Mouse (Mus musculus) telencephalon, adult 2 months (tissue): ENCODE measurements around the gene Cog3.

ENCODE experiments used
- DNase-seq: peaks from one replicate; pipeline ENCODE4 v3.0.0-alpha.2; 2011; ENCODE audit warnings: low read depth, low spot score

Cog3 gene

DNA sequence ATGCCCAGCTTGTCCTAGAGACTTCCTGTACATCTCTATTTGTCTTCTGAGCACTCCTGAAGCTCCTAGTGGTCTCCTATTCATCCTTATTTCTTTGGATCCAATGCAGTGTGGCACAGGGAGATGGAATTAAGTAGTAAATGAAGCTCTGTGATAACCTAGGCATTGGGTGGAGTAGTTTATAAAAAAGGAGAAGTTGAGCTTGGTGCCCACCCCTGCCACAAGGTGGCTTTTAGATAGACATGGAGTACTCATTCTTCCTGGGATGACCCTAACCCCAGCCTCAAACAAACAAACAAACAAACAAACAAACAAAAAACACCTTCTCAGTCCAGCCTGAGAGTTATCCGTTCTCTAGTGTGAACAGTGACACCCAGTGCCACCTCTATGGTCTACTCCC lies 56.4 kb downstream of the Cog3 start:
- DNase-seq: no peak

- DNase-seq: no peak
These were observed 58.2 kb downstream of the Cog3 start for GRCm38 (mm10) chr14:75696096-75696495.

- peak; percentile 44 for DNase-seq
These were observed 63.9 kb downstream of the Cog3 start for GRCm38 (mm10) chr14:75690428-75690827.

DNA sequence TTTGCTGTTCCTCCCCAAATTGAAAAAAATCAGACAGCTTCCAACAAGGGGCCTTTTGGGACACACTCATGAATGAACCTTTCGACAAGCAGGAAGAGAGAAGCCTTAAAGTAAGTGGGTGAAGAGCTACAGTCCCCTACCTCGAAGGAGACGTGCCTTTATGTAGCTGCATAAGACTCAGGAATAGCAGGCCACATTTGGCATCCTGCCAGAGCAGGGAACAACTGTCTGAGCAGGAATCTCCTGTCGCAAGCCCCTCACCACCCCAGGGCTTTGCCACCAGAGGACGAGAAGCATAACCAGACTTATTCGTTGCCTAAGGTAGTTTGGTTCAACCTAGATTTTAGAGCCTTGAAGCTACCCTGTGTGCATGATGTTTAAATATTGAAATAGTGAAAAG lies 78.0 kb downstream of the Cog3 start:
- no peak for DNase-seq

GRCm38 (mm10) chr14:75669085-75669645 lies 85.2 kb downstream of the Cog3 start:
- DNase-seq: no peak

DNA sequence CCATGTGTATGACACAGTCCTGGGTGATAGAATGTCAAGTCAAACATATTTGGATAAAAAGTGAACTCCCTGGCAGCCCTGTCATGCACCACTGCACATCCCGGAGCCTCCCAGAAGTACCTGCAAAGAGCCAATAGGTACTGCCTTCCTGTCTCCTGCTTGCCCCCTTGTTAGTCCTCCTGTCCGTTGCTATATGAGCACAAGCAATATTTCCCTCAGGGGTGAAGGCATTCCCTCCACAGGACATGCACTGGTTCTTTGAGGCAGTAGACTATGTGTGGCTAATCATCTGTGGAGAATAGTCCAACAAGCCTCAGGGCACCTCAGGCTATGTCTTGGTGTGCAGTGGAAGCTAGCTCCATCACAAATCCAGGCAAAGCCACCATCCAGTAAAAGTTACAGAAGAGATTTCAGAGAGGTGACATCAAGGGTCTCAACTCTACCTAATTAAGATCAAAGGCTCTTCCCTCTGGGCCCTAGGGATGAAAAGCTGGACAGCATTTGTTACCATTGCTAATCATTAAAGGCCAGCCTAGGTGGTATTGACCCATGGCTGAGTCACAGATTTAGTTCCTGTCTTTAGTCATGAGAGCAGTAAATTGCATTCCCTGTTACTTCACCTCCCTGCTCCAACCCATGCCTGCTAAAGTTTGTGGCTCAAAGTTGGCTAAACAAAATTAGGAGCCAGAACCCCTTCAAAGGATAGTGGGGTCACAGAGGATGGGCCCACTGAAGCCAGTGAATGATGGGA lies 88.7 kb downstream of the Cog3 start:
- DNase-seq: no peak

- DNase-seq: no peak
These were observed 92.8 kb downstream of the Cog3 start for GRCm38 (mm10) chr14:75661548-75661947.

GRCm38 (mm10) chr14:75660936-75661335 lies 93.4 kb downstream of the Cog3 start:
- no peak for DNase-seq
